Mouse (Mus musculus): Measurements from ENCODE around the gene Hk1. TPM values are rescaled to one million over a fixed set of nuclear protein-coding genes. Genes with fewer than 3 reads are reported as not detected.
A peak's percentile ranks its signal among the peaks of the same experiment; 100 is the strongest.

Hk1 gene
- total RNA-seq, 1 experiment from 2014 or later: 26.0 TPM

GRCm38 (mm10) chr10:62269278-62269677 is 110.4 kb downstream of the Hk1 start:
- no peak for DNase-seq

- DNase-seq: no peak
Observed at GRCm38 (mm10) chr10:62264299-62264698, 115.4 kb downstream of the Hk1 start.

GRCm38 (mm10) chr10:62261115-62261886 is 118.4 kb downstream of the Hk1 start:
- peak; percentile 85 for DNase-seq

- no peak for DNase-seq
Observed at GRCm38 (mm10) chr10:62258298-62258697, 121.4 kb downstream of the Hk1 start.

GRCm38 (mm10) chr10:62252496-62253235 is 127.0 kb downstream of the Hk1 start:
- peak; percentile 72 for DNase-seq

GRCm38 (mm10) chr10:62252000-62252488 is 127.7 kb downstream of the Hk1 start, which contains the start of gene Tacr2:
Tacr2 (plus strand) TSS chr10:62252438.
- DNase-seq: peak; percentile 87

GRCm38 (mm10) chr10:62247815-62248214 is 131.9 kb downstream of the Hk1 start:
- no peak for DNase-seq

GRCm38 (mm10) chr10:62247156-62247555 is 132.6 kb downstream of the Hk1 start:
- DNase-seq: no peak

- DNase-seq: peak; percentile 38
Observed at GRCm38 (mm10) chr10:62244067-62244466, 135.6 kb downstream of the Hk1 start.

- DNase-seq: peak; percentile 71
Observed at GRCm38 (mm10) chr10:62242896-62243295, 136.8 kb downstream of the Hk1 start.

- no peak for DNase-seq
Observed at GRCm38 (mm10) chr10:62242358-62242757, 137.3 kb downstream of the Hk1 start.

GRCm38 (mm10) chr10:62239270-62239669 is 140.4 kb downstream of the Hk1 start:
- no peak for DNase-seq

- DNase-seq: no peak
Observed at GRCm38 (mm10) chr10:62238688-62239087, 141.0 kb downstream of the Hk1 start.

GRCm38 (mm10) chr10:62237205-62237604 is 142.5 kb downstream of the Hk1 start:
- DNase-seq: no peak

- DNase-seq: no peak
Observed at GRCm38 (mm10) chr10:62236165-62236564, 143.5 kb downstream of the Hk1 start.

GRCm38 (mm10) chr10:62231811-62232210 is 147.9 kb downstream of the Hk1 start:
- DNase-seq: peak; percentile 45

GRCm38 (mm10) chr10:62231395-62231732 is 148.3 kb downstream of the Hk1 start:
- DNase-seq: no peak

GRCm38 (mm10) chr10:62230708-62231394 is 148.9 kb downstream of the Hk1 start, which contains the start of gene Tspan15:
Tspan15 (minus strand) TSS chr10:62231251.
- peak; percentile 98 for DNase-seq

- no peak for DNase-seq
Observed at GRCm38 (mm10) chr10:62228126-62228525, 151.6 kb downstream of the Hk1 start.

- no peak for DNase-seq
Observed at GRCm38 (mm10) chr10:62225839-62226238, 153.9 kb downstream of the Hk1 start.

- peak; percentile 56 for DNase-seq
Observed at GRCm38 (mm10) chr10:62224231-62224630, 155.5 kb downstream of the Hk1 start.

- no peak for DNase-seq
Observed at GRCm38 (mm10) chr10:62222777-62223176, 156.9 kb downstream of the Hk1 start.

GRCm38 (mm10) chr10:62221647-62222046 is 158.1 kb downstream of the Hk1 start:
- DNase-seq: no peak

Data from adrenal gland, postnatal 14 days (tissue).